Mouse (Mus musculus) spleen, adult 2 months (tissue): Measurements from ENCODE around the gene Acbd6.

Experiments used
- CTCF ChIP-seq: fragments of 200-500 bp; IDR thresholded peaks from 2 replicates; pipeline ENCODE4 v1.5.1; 2011; ENCODE audit warnings: mild to moderate bottlenecking, inconsistent platforms; ENCODE audit not compliant: insufficient read depth, insufficient read length, insufficient replicate concordance; ENCODE audit errors: extremely low read depth
- POLR2A ChIP-seq: fragments of 200-500 bp; IDR thresholded peaks from 2 replicates; pipeline ENCODE4 v1.6.1; 2011; ENCODE audit warnings: low read depth, low read length, inconsistent platforms

- TF ChIP-seq POLR2A (no peak), CTCF (no peak)
These were observed 180.0 kb downstream of the Acbd6 start for GRCm38 (mm10) chr1:155737809-155738383.
